Mouse (Mus musculus) T-cell, adult 66 days (primary cell): Measurements from ENCODE around the gene Gm5155. TPM values are rescaled to one million over a fixed set of nuclear protein-coding genes. Genes with fewer than 3 reads are reported as not detected.

Experiments
- total RNA-seq, 2 experiments: library from RNA; stranded (reverse); gene quantifications; 3 replicates in 1 of 2; 4 replicates in 1 of 2; pipeline ENCODE4 v1.2.4; 2023

Gm5155 gene
- not detected for total RNA-seq

GRCm38 (mm10) chr7:17871467-17871866 lies at the start of gene Gm5155:
Gm5155 (plus strand) TSS chr7:17871767.

Other genes starting within 250 kb of the Gm5155 start
- gene Ceacam5, start 158.5 kb upstream of the Gm5155 start, total RNA-seq, result not detected
- gene Ceacam14, start 59.1 kb upstream of the Gm5155 start, total RNA-seq, result not detected
- not detected for gene Ceacam11, start 100.4 kb downstream of the Gm5155 start, total RNA-seq
- gene Ceacam13, start 138.1 kb downstream of the Gm5155 start, total RNA-seq, result not detected
- not detected for gene Ceacam12, start 194.2 kb downstream of the Gm5155 start, total RNA-seq